Mouse (Mus musculus) 416B (cell line): ENCODE data around the gene Paxx.

Source experiments
- DNase-seq: peaks from one replicate; pipeline ENCODE4 v3.0.0; 2011; ENCODE audit warnings: low read depth

Gene Paxx

DNA sequence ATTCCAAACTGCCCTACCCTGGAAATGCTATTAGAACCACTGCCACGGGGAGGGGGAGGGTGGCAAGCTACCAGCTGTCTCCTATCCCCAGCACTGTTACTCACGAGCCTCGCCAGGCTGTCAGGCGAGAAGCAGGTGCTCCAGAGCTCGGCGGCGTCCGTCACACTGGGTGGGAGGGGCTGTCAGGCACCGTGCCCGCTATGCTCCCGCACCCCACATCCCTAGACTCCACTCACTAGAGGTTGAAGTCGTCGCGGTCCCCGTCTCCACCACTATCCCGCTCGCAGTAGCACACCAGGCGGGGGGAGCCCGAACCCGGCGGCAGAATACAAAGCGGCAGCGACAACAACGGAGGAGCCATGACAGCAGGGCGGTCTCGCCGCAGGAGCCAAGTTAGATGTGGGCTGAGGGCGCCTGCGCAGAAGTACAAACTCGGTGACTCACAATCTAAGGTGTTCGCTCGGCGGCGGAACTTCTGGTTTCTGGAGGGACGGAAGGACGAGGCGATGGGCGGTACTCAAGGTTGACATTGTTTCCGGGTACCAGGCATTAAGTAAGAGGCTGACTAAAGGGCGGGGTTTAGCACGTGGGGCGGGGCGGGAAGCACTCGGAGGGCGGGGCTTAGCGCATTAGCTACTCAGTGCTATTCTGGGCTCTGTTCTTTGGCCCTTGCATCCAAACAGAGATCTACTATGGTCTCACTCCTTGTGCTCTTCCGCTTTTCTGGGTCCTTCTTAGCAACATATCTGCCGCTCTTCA, at the start of gene Paxx:
Gene Paxx (minus strand): TSS at position 544 of the 759 bp plus-strand sequence.
- DNase-seq: peak; percentile 100

DNA sequence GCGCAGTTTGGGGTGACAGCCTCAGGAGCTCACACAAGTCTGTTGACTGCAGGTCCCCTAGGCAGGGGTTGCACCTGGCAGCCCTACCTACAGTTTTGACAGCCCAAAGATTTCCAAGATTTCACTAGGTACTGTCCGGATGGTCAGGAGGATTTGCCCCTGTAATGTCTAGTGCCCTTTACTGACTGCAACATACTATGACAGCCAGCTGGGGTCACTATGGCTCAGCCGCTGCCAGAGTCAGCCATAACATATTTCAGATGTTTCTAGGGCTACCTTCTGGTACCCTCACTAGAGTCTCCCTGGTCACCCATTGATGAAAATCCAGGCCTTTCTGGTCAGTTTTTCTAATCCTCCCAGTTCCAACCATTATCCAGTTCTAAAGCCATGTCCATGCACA, 49.0 kb upstream of the Paxx start:
- DNase-seq: no peak

GRCm38 (mm10) chr2:25506964-25507363, 46.1 kb upstream of the Paxx start:
- DNase-seq: peak; percentile 71

DNA sequence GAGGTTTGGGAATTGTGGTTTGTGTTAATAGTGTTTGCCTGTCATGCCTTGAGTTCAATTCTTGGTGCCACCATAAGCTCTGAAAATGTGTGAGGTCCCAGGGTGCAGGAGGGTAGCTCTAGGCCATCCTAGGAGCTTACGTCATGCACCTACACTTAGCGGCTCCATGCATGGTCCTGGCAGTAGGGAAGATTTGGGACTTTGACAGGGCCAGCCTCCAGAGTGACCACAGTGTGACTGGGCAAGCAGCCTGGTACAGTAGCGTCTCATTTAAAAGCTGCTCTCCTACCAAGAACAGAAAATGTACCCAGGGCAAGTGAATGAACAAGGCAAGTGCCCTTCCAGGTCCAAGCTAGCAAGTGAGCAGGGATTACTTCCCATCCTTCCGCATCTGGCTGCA, 45.0 kb upstream of the Paxx start:
- no peak for DNase-seq

- no peak for DNase-seq
Observed at GRCm38 (mm10) chr2:25505000-25505399, 44.1 kb upstream of the Paxx start.

- DNase-seq: peak; percentile 51
Observed at GRCm38 (mm10) chr2:25504538-25504937, 43.6 kb upstream of the Paxx start.

GRCm38 (mm10) chr2:25502726-25503125, 41.8 kb upstream of the Paxx start:
- peak; percentile 25 for DNase-seq

- DNase-seq: peak; percentile 32
Observed at GRCm38 (mm10) chr2:25501593-25502486, 40.9 kb upstream of the Paxx start, which contains the start of gene C8g. TSS of gene C8g (minus strand) at chr2:25501719.

DNA sequence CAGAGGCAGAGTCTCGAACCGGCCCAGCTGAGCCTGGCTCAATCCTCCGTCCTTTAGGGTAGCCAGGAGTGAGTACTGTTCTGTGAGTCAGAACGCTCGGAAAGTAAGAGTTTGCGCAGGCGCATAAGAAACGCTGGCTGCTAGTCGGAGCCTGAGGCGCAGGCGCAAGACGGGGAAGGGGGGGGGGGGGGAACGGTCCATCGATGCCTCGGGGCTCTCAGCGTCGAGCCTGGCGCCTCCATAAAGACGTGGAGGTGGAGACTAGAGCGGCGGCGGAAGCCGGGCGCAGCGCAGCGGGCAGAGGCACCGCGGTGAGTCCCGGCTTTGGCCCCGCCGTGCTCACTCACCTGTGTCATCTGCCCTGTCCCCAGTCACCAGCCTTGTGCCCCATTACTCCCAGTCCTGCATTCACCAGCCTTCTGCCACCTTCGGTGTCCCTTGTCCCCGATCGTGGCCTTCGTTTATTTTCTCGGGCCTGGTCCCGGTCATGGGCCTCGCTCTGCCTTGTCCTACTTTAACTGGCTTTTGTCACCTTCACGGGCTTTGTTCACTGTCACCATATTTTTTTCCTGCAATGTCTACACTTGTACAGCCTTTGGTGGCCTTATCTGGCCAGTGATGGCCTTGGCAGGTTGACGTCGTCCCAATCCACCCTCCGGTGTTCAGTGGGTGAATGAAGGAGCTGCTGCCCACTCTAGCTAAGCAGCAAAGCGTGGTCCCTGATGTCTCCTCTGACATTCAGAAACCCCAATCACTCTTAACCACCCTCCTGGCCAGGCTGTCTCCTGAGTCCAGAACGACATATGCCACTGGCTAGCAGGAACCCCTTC, 39.9 kb upstream of the Paxx start, which contains the start of gene Fbxw5:
Gene Fbxw5 (plus strand): TSS at position 175 of the 830 bp plus-strand sequence.
- peak; percentile 96 for DNase-seq

GRCm38 (mm10) chr2:25500071-25500575, 39.2 kb upstream of the Paxx start:
- no peak for DNase-seq

DNA sequence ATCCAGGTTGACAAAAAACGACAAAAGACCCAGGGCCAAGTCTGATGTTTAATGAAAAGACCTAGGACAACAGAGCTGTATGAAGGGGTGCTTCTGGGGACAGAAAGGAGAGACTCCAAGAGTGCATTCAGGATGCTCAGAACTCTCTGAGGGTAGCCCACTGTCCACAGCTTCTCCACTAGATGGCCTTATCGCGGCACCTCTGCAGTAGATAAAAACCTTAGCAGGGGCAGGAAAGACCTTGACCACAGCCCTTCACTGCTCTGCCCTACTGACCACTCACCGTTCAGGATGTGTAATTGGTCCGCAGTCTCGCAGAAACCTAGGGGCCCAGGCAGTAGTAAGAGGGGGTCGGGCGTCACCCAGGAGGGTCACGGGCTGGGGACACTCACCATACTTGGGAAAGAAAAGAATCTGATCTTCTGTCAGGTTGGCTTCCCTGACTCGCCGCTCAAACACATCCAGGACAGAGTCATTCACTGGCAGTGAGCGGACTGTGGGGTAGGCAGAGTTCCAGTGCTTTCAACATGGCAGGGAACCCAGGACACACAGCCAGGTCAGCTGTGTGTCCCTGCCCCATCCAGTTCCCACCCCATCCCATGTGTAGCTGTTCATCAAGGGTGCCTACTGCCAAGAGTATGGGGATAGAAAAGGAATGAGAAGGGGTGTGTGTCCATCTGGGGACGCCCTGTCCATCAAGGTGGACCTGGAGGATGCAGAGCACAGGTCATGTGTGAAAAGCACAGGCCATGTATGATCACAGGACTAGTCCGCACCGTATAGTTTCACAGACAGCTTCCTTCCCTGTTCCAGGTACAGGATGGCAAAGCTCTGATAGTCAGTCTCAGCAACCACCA, 38.0 kb upstream of the Paxx start:
- DNase-seq: peak; percentile 70

- DNase-seq: peak; percentile 82
Observed at GRCm38 (mm10) chr2:25497846-25498575, 37.1 kb upstream of the Paxx start.

GRCm38 (mm10) chr2:25496462-25496861, 35.6 kb upstream of the Paxx start:
- DNase-seq: peak; percentile 87

GRCm38 (mm10) chr2:25493476-25493961, 32.6 kb upstream of the Paxx start, which contains the start of gene Lcn12:
TSS of gene Lcn12 (minus strand) at chr2:25493911.
- DNase-seq: no peak

DNA sequence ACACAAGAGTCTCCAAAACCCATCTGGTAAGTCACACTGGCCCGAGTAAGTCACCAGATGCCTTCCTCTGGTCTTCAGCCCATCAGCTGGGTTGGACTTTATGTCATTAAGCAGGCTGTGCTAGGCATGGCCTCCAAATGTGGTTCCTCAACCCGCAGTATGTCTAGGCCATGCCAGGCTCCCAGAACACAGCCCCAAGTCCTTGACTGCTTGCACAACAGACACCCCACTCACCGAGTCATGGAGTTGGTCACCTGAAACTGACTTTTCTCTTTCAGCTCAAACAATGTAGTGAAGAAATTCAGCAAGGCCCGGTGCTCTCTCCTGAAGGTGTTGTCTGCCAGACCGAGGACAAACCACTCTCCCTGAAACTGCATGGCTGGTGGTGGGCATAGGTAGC, 32.1 kb upstream of the Paxx start:
- no peak for DNase-seq

- DNase-seq: peak; percentile 65
Observed at GRCm38 (mm10) chr2:25488671-25489068, 27.8 kb upstream of the Paxx start.

DNA sequence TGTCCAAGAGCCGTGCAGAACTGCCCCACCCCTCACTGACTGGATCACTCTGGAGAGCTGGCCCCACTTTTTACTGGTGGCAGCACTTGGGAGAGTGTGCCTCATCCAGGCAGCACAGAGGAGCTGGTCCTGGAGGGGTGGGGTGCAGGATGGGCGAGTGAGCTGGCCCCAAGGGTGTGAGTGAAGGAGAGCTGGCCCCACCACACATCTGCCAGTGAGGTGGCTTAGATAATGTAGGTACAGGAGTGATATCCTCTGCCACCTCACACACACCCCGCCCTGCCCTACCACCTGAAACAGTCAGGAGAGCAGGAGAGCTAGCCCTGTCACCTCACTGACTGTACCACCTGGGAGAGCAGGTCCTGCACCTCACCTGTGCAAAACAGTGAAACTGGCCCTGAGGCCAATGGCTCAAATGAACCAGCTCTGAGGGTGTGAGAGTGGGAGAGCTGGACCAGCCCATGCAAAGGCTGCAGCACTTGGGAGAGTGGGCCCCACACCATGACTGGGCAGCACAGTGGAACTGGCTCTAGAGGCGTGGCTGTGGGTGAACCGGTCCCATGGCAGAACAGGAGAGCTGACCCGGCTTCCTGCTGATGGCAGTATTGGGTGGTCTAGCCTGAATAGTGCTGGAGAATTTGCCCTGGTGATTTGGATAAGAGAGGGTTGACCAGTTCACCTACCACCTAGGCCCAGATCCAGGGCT, 27.2 kb upstream of the Paxx start:
- no peak for DNase-seq

- DNase-seq: no peak
Observed at GRCm38 (mm10) chr2:25484901-25485647, 24.2 kb upstream of the Paxx start.
